ENCODE assay signal across 8 mouse cellular contexts in the genomic region with DNA sequence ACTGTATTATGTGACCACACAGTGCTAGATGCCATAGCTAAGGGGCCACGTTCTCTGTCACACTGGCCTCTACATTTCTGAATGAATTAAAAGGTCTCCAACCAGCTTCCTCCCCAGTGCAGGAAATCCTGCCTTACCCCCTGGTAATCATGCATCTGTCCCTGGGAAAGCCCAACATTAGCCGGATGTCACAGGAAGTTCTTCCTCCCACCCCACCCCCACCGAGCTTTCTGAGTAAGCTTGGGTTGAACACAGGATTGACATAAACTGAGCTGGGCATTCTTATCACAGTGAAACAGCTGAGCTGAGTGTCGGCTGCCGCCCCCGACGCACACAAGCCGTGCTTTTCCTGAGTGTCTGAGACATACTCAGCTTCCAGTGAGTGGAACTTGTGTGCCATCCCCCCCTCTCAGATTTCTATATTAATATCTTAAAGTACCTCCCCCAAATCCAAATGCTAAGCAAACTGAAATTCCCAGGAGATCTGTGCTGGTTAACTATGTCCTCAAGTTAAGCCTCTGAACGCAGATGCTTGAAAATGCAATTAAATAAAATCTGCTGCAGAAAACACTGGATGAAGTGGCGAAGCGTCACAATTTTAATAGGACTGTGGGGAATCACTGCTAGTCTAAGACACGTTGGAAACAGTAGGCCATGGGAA. TPM values are rescaled to one million over a fixed set of nuclear protein-coding genes. Genes with fewer than 3 reads are reported as not detected.
A peak's percentile ranks its signal among the peaks of the same experiment; 100 is the strongest.
DNase-seq lines count a peak whose midpoint lies in the region; ATAC-seq and TF ChIP-seq lines count a peak whose summit lies in the region.

No protein-coding gene starts in this region.

- H3K27ac ChIP-seq in intestine, embryonic 14.5 days (ENCODE audit: low read depth), result peak overlapping the region; percentile 47; the same call in 1 of the 2 replicates
- H3K27ac ChIP-seq in intestine, postnatal 0 days (ENCODE audit: low read depth, low read length), result no peak overlapping the region
- peak overlapping the region; percentile 38; the same call in 1 of the 2 replicates for H3K27ac ChIP-seq in limb, embryonic 15.5 days
- peak overlapping the region; percentile 39; the same call in 1 of the 2 replicates for H3K27ac ChIP-seq in midbrain, embryonic 15.5 days

- DNase-seq in intestine, embryonic 14.5 days (ENCODE audit: low spot score), result no peak
- DNase-seq in c-Kit-positive CD71-positive TER-119-negative erythroid progenitor cells, embryonic 14.5 days (ENCODE audit: low read depth), result peak; percentile 19
- DNase-seq in heart, postnatal 4 days, result peak; percentile 57
- DNase-seq in natural killer cell, adult 2 months (ENCODE audit: low spot score in 2 of 2), result no peak
- no peak for DNase-seq in frontal cortex, postnatal 14 days (ENCODE audit: low spot score in 2 of 2)

- TF ChIP-seq CTCF in intestine, postnatal 0 days (IDR thresholded peaks at IDR 0.05; ENCODE audit: low read depth), result no peak

- WGBS in intestine, embryonic 14.5 days, result 36% methylated on average over 12 of the region's 12 CpGs
- 40% methylated on average over 12 of the region's 12 CpGs for WGBS in intestine, postnatal 0 days
- 34% methylated on average over 12 of the region's 12 CpGs for WGBS in limb, embryonic 15.5 days
- 39% methylated on average over 12 of the region's 12 CpGs for WGBS in midbrain, embryonic 15.5 days

- no peak overlapping the region for H3K4me3 ChIP-seq in intestine, embryonic 14.5 days (ENCODE audit: low read depth, low read length)
- no peak overlapping the region for H3K4me3 ChIP-seq in intestine, postnatal 0 days (ENCODE audit: low read depth, low read length)
- H3K4me3 ChIP-seq in limb, embryonic 15.5 days, result no peak overlapping the region
- no peak overlapping the region for H3K4me3 ChIP-seq in midbrain, embryonic 15.5 days

- peaks cover 38% of the 10 kb centered on the region for H3K4me1 ChIP-seq in intestine, embryonic 14.5 days (replicated peaks; ENCODE audit: control insufficient read depth, insufficient read depth, low read length)
- H3K4me1 ChIP-seq in intestine, postnatal 0 days (replicated peaks; ENCODE audit: control insufficient read depth, insufficient read depth, low read length), result no peaks in the 10 kb centered on the region
- H3K4me1 ChIP-seq in limb, embryonic 15.5 days, result peaks cover 18% of the 10 kb centered on the region
- peaks cover 34% of the 10 kb centered on the region for H3K4me1 ChIP-seq in midbrain, embryonic 15.5 days

- no peaks in the 10 kb centered on the region for H3K9me3 ChIP-seq in intestine, embryonic 14.5 days (ENCODE audit: control insufficient read depth, low read length)
- no peaks in the 10 kb centered on the region for H3K9me3 ChIP-seq in intestine, postnatal 0 days (ENCODE audit: control insufficient read depth)
- H3K9me3 ChIP-seq in limb, embryonic 15.5 days, result no peaks in the 10 kb centered on the region
- H3K9me3 ChIP-seq in midbrain, embryonic 15.5 days, result no peaks in the 10 kb centered on the region

- peak overlapping the region; percentile 16; the same call in 1 of the 2 replicates for H3K4me2 ChIP-seq in intestine, embryonic 14.5 days (ENCODE audit: low read length)
- no peak overlapping the region for H3K4me2 ChIP-seq in intestine, postnatal 0 days (replicated peaks; ENCODE audit: low read depth)
- no peak overlapping the region for H3K4me2 ChIP-seq in limb, embryonic 15.5 days
- no peak overlapping the region for H3K4me2 ChIP-seq in midbrain, embryonic 15.5 days

- no peaks in the 10 kb centered on the region for H3K27me3 ChIP-seq in intestine, embryonic 14.5 days (replicated peaks; ENCODE audit: control insufficient read depth, insufficient read depth, low read length)
- no peaks in the 10 kb centered on the region for H3K27me3 ChIP-seq in intestine, postnatal 0 days (replicated peaks; ENCODE audit: control insufficient read depth, insufficient read depth, low read length)
- no peaks in the 10 kb centered on the region for H3K27me3 ChIP-seq in limb, embryonic 15.5 days
- H3K27me3 ChIP-seq in midbrain, embryonic 15.5 days (replicated peaks), result no peaks in the 10 kb centered on the region

- no peak overlapping the region for H3K9ac ChIP-seq in intestine, embryonic 14.5 days (ENCODE audit: low read length)
- H3K9ac ChIP-seq in intestine, postnatal 0 days (ENCODE audit: low read depth, low read length), result no peak overlapping the region
- H3K9ac ChIP-seq in limb, embryonic 15.5 days, result no peak overlapping the region
- no peak overlapping the region for H3K9ac ChIP-seq in midbrain, embryonic 15.5 days

- no peak for ATAC-seq in intestine, embryonic 14.5 days (replicated peaks; ENCODE audit: low FRiP score, low TSS enrichment, low read depth)
- ATAC-seq in intestine, postnatal 0 days, result no peak
- ATAC-seq in limb, embryonic 15.5 days (ENCODE audit: insufficient number of reproducible peaks, low FRiP score, low TSS enrichment, low read depth), result no peak
- ATAC-seq in midbrain, embryonic 15.5 days (replicated peaks), result peak; percentile 40; the same call in 1 of the 2 replicates

- H3K36me3 ChIP-seq in intestine, embryonic 14.5 days (ENCODE audit: control insufficient read depth, insufficient read depth, low read length), result no peaks in the 10 kb centered on the region
- no peaks in the 10 kb centered on the region for H3K36me3 ChIP-seq in intestine, postnatal 0 days (ENCODE audit: control insufficient read depth, insufficient read depth)
- H3K36me3 ChIP-seq in limb, embryonic 15.5 days, result no peaks in the 10 kb centered on the region
- no peaks in the 10 kb centered on the region for H3K36me3 ChIP-seq in midbrain, embryonic 15.5 days (replicated peaks)

RNA-seq across cellular contexts. Expression of gene Srgap1, which starts 38.3 kb away (rescaled TPM):
- polyA plus RNA-seq in intestine, embryonic 14.5 days (2014; fragmentation: Nextera tagmentation; extraction: Ambion mirVana), result 8.4 and 8.7 TPM in 2 replicates
- polyA plus RNA-seq in intestine, postnatal 0 days (2015; fragmentation: Nextera tagmentation; extraction: Ambion mirVana), result 2.6 and 3.3 TPM in 2 replicates
- total RNA-seq in heart, postnatal 4 days (2021), result 10 to 100 TPM; 11.9 to 13.2 TPM
- 8.8 and 9.5 TPM in 2 replicates for polyA plus RNA-seq in limb, embryonic 15.5 days (2015; fragmentation: Nextera tagmentation; extraction: Ambion mirVana)
- 41.1 and 41.8 TPM in 2 replicates for polyA plus RNA-seq in midbrain, embryonic 15.5 days (2015; fragmentation: Nextera tagmentation; extraction: Ambion mirVana)

Comparison
In these comparisons a context has a peak if more than half of its experiments do, and no peak if none do; other contexts are left out.
1. DNase-seq: peak in c-Kit-positive CD71-positive TER-119-negative erythroid progenitor cells, embryonic 14.5 days (single experiment) and heart, postnatal 4 days (single experiment); none in intestine, embryonic 14.5 days (single experiment), natural killer cell, adult 2 months (0 of 2) and frontal cortex, postnatal 14 days (0 of 2).